ENCODE assay signal across 8 mouse cellular contexts in genomic region chr5:43948111-43948743, GRCm38 (mm10). TPM values are rescaled to one million over a fixed set of nuclear protein-coding genes. Genes with fewer than 3 reads are reported as not detected.
DNase-seq lines count a peak whose midpoint lies in the region; ATAC-seq and TF ChIP-seq lines count a peak whose summit lies in the region.

No protein-coding gene starts in this region.

- WGBS in limb, embryonic 14.5 days = 2% methylated on average over 27 of the region's 27 CpGs
- WGBS in midbrain, embryonic 14.5 days = 3% methylated on average over 27 of the region's 27 CpGs

- peak overlapping the region; percentile 17 for H3K4me3 ChIP-seq in limb, embryonic 14.5 days (replicated peaks; ENCODE audit: low read length)
- peak overlapping the region; percentile 36 for H3K4me3 ChIP-seq in midbrain, embryonic 14.5 days (replicated peaks; ENCODE audit: low read depth, low read length)

- H3K27ac ChIP-seq in limb, embryonic 14.5 days (replicated peaks; ENCODE audit: low read depth, low read length) = peak overlapping the region; percentile 33; the same call in 1 of the 2 replicates
- H3K27ac ChIP-seq in midbrain, embryonic 14.5 days (replicated peaks; ENCODE audit: low read depth, low read length) = no peak overlapping the region

- peaks cover 17% of the 10 kb centered on the region for H3K4me1 ChIP-seq in limb, embryonic 14.5 days (ENCODE audit: control insufficient read depth, insufficient read depth, low read length)
- peaks cover 10% of the 10 kb centered on the region; the same call in 1 of the 2 replicates for H3K4me1 ChIP-seq in midbrain, embryonic 14.5 days (ENCODE audit: control insufficient read depth, insufficient read depth, low read length)

- H3K9ac ChIP-seq in limb, embryonic 14.5 days (ENCODE audit: low read depth, low read length, severe bottlenecking) = no peak overlapping the region
- 0 out of 2 replicates have a peak overlapping the region, but pooled peaks have one; percentile 9 for H3K9ac ChIP-seq in midbrain, embryonic 14.5 days (replicated peaks; ENCODE audit: low read length)

- DNase-seq in WW6 (ENCODE audit: low read depth, low spot score) = peak; percentile 87
- DNase-seq in cerebellum, postnatal 25 days = peak; percentile 35 to 54
- peak; percentile 36 for DNase-seq in gastrocnemius, postnatal 25 days
- peak; percentile 85 for DNase-seq in induced T-regulatory cell, adult 2 months (ENCODE audit: low read depth)
- DNase-seq in limb, embryonic 14.5 days (ENCODE audit: low spot score) = peak; percentile 76
- peak; percentile 55 for DNase-seq in midbrain, embryonic 14.5 days
- DNase-seq in spleen, adult 18-20 months = peak; percentile 75 to 79
- DNase-seq in layer of hippocampus, postnatal 25 days (ENCODE audit: extremely low spot score in 1 of 2, low spot score in 1 of 2) = no peak

- ATAC-seq in limb, embryonic 14.5 days (ENCODE audit: low FRiP score, low read depth) = peak; percentile 84
- ATAC-seq in midbrain, embryonic 14.5 days (ENCODE audit: low FRiP score, low TSS enrichment) = peak; percentile 75

- no peaks in the 10 kb centered on the region for H3K36me3 ChIP-seq in limb, embryonic 14.5 days (ENCODE audit: control insufficient read depth, insufficient read depth, low read length)
- no peaks in the 10 kb centered on the region for H3K36me3 ChIP-seq in midbrain, embryonic 14.5 days (ENCODE audit: control insufficient read depth, insufficient read depth, low read length)

- no peak for TF ChIP-seq POLR2A in limb, embryonic 14.5 days (IDR thresholded peaks at IDR 0.05; ENCODE audit: borderline replicate concordance, extremely low read depth, insufficient read depth, insufficient read length)

- peak overlapping the region; percentile 46 for H3K4me2 ChIP-seq in limb, embryonic 14.5 days (replicated peaks; ENCODE audit: low read depth, low read length, severe bottlenecking)
- H3K4me2 ChIP-seq in midbrain, embryonic 14.5 days (ENCODE audit: low read length) = peak overlapping the region; percentile 67

- no peaks in the 10 kb centered on the region for H3K27me3 ChIP-seq in limb, embryonic 14.5 days (ENCODE audit: control insufficient read depth, insufficient read depth, low read length)
- no peaks in the 10 kb centered on the region for H3K27me3 ChIP-seq in midbrain, embryonic 14.5 days (ENCODE audit: control insufficient read depth, insufficient read depth, low read length)

- no peaks in the 10 kb centered on the region for H3K9me3 ChIP-seq in limb, embryonic 14.5 days (ENCODE audit: control insufficient read depth, low read length)
- no peaks in the 10 kb centered on the region for H3K9me3 ChIP-seq in midbrain, embryonic 14.5 days (ENCODE audit: control insufficient read depth, low read length)

RNA-seq across cellular contexts. Expression of gene Fgfbp1, which starts 33.4 kb away (rescaled TPM):
- 1 to 10 TPM; 1.5 to 2.3 TPM for total RNA-seq in gastrocnemius, postnatal 25 days (2021)
- polyA plus RNA-seq in limb, embryonic 14.5 days (2012; rRNA removed) = 19.3 and 34.1 TPM in 2 replicates
- 64.8 and 92.0 TPM in 2 replicates for polyA plus RNA-seq in limb, embryonic 14.5 days (2014; fragmentation: Nextera tagmentation; extraction: Ambion mirVana)
- 0.31 and 3.3 TPM in 2 replicates for polyA plus RNA-seq in midbrain, embryonic 14.5 days (2014; fragmentation: Nextera tagmentation; extraction: Ambion mirVana)
- under 1 TPM; 0.39 to 0.54 TPM for total RNA-seq in layer of hippocampus, postnatal 25 days (2021)

RNA-seq across cellular contexts. Expression of gene Gm7879, which starts 35.3 kb away (rescaled TPM):
- total RNA-seq in gastrocnemius, postnatal 25 days (2021) = 1 to 10 TPM; 3.2 to 5.3 TPM
- 0.38 TPM in 2 replicates for polyA plus RNA-seq in limb, embryonic 14.5 days (2012; rRNA removed)
- polyA plus RNA-seq in limb, embryonic 14.5 days (2014; fragmentation: Nextera tagmentation; extraction: Ambion mirVana) = 0.70 TPM in 1 of 2 replicates, not detected in the other
- not detected in 2 replicates for polyA plus RNA-seq in midbrain, embryonic 14.5 days (2014; fragmentation: Nextera tagmentation; extraction: Ambion mirVana)
- 10 to 100 TPM; 12.3 TPM for total RNA-seq in layer of hippocampus, postnatal 25 days (2021)

Comparison
In these comparisons a context has a peak if more than half of its experiments do, and no peak if none do; other contexts are left out.
1. DNase-seq: peak in WW6 (single experiment), cerebellum, postnatal 25 days (2 of 2), gastrocnemius, postnatal 25 days (single experiment), induced T-regulatory cell, adult 2 months (single experiment), limb, embryonic 14.5 days (single experiment), midbrain, embryonic 14.5 days (single experiment) and spleen, adult 18-20 months (2 of 2); none in layer of hippocampus, postnatal 25 days (0 of 2).